Comparison of ENCODE assay signal across 17 mouse cellular contexts in genomic region chr16:91231781-91232469, GRCm38 (mm10). TPM values are rescaled to one million over a fixed set of nuclear protein-coding genes. Genes with fewer than 3 reads are reported as not detected.
A peak's percentile ranks its signal among the peaks of the same experiment; 100 is the strongest.
DNase-seq lines count a peak whose midpoint lies in the region; ATAC-seq and TF ChIP-seq lines count a peak whose summit lies in the region.
"Had no signal": no experiment of that assay in that cellular context is flagged by ENCODE, and none has a peak within 500 bp of the region (broad histone marks: within the 10 kb centered on the region; RNA-seq: fewer than 3 reads in every experiment).

No protein-coding gene starts in this region.

- ATAC-seq in embryonic facial prominence, embryonic 15.5 days (ENCODE audit: insufficient number of reproducible peaks, low FRiP score, low TSS enrichment, low read depth) = peak; percentile 34; the same call in 1 of the 2 replicates
- ATAC-seq in hindbrain, embryonic 13.5 days (ENCODE audit: low FRiP score) = peak; percentile 49; the same call in 1 of the 2 replicates
- peak; percentile 37; the same call in 1 of the 2 replicates for ATAC-seq in midbrain, embryonic 13.5 days
- no peak for ATAC-seq in erythroblast, adult 5-6 weeks (replicated peaks; ENCODE audit: low FRiP score, poor library complexity, severe bottlenecking)
- ATAC-seq: CD4-positive, CD25-positive, alpha-beta regulatory T cell, adult 4 months; Patski had no signal

- no peak overlapping the region for H3K27ac ChIP-seq in ES-Bruce4 (ENCODE audit: insufficient read depth, low read length)
- no peak overlapping the region for H3K27ac ChIP-seq in embryonic facial prominence, embryonic 15.5 days (replicated peaks)
- H3K27ac ChIP-seq in hindbrain, embryonic 13.5 days = no peak overlapping the region
- no peak overlapping the region for H3K27ac ChIP-seq in midbrain, embryonic 13.5 days
- H3K27ac ChIP-seq: left cerebral cortex, adult 2 months; liver, embryonic 15.5 days had no signal

- TF ChIP-seq POLR2A in ES-Bruce4 (IDR thresholded peaks at IDR 0.05; ENCODE audit: insufficient read depth, low read length) = no peak

- DNase-seq in kidney, adult 8-10 months = no peak
- DNase-seq in kidney, postnatal 4 days = no peak
- DNase-seq: cerebellum, adult 11-12 months; kidney, postnatal 25 days had no signal

- TF ChIP-seq CTCF in ES-Bruce4 (IDR thresholded peaks at IDR 0.05; ENCODE audit: low read depth, low read length) = no peak

- H3K9me3 ChIP-seq in ES-Bruce4 (replicated peaks; ENCODE audit: control insufficient read depth, insufficient read depth, low read length, poor library complexity, severe bottlenecking) = no peaks in the 10 kb centered on the region
- H3K9me3 ChIP-seq in embryonic facial prominence, embryonic 15.5 days (replicated peaks) = no peaks in the 10 kb centered on the region
- H3K9me3 ChIP-seq in hindbrain, embryonic 13.5 days = no peaks in the 10 kb centered on the region
- H3K9me3 ChIP-seq in midbrain, embryonic 13.5 days = no peaks in the 10 kb centered on the region
- H3K9me3 ChIP-seq: liver, embryonic 15.5 days had no signal

- peak overlapping the region; percentile 68 for H3K9ac ChIP-seq in ES-Bruce4 (ENCODE audit: low read depth, poor library complexity, severe bottlenecking)
- H3K9ac ChIP-seq in embryonic facial prominence, embryonic 15.5 days = no peak overlapping the region
- no peak overlapping the region for H3K9ac ChIP-seq in hindbrain, embryonic 13.5 days
- H3K9ac ChIP-seq in midbrain, embryonic 13.5 days (replicated peaks) = no peak overlapping the region
- H3K9ac ChIP-seq: liver, embryonic 15.5 days had no signal

- WGBS in embryonic facial prominence, embryonic 15.5 days = 3% methylated on average over 26 of the region's 26 CpGs
- 3% methylated on average over 26 of the region's 26 CpGs for WGBS in hindbrain, embryonic 13.5 days
- WGBS in midbrain, embryonic 13.5 days = 4% methylated on average over 26 of the region's 26 CpGs

- H3K4me2 ChIP-seq in embryonic facial prominence, embryonic 15.5 days (replicated peaks) = peak overlapping the region; percentile 6; the same call in 1 of the 2 replicates
- peak overlapping the region; percentile 6; the same call in 1 of the 2 replicates for H3K4me2 ChIP-seq in hindbrain, embryonic 13.5 days
- peak overlapping the region; percentile 23 for H3K4me2 ChIP-seq in midbrain, embryonic 13.5 days (replicated peaks)
- H3K4me2 ChIP-seq: liver, embryonic 15.5 days had no signal

- no peak for TF ChIP-seq EP300 in ES-Bruce4 (IDR thresholded peaks at IDR 0.05; ENCODE audit: insufficient read depth, low read depth, low read length)

- H3K4me3 ChIP-seq in ES-Bruce4 (ENCODE audit: low read depth, low read length) = peak overlapping the region; percentile 39
- H3K4me3 ChIP-seq in embryonic facial prominence, embryonic 15.5 days (replicated peaks) = no peak overlapping the region
- H3K4me3 ChIP-seq in hindbrain, embryonic 13.5 days = no peak overlapping the region
- peak overlapping the region; percentile 8; the same call in 1 of the 2 replicates for H3K4me3 ChIP-seq in midbrain, embryonic 13.5 days (replicated peaks)
- H3K4me3 ChIP-seq: left cerebral cortex, adult 2 months; liver, embryonic 15.5 days had no signal

- peaks cover 7% of the 10 kb centered on the region for H3K4me1 ChIP-seq in ES-Bruce4 (ENCODE audit: control insufficient read depth, insufficient read depth, low read length)
- peaks cover 14% of the 10 kb centered on the region for H3K4me1 ChIP-seq in embryonic facial prominence, embryonic 15.5 days
- H3K4me1 ChIP-seq in hindbrain, embryonic 13.5 days (replicated peaks) = peaks cover 10% of the 10 kb centered on the region
- H3K4me1 ChIP-seq in midbrain, embryonic 13.5 days (replicated peaks) = peaks cover 35% of the 10 kb centered on the region

- no peaks in the 10 kb centered on the region for H3K27me3 ChIP-seq in ES-Bruce4 (ENCODE audit: control insufficient read depth, insufficient read depth, low read length, poor library complexity, severe bottlenecking)
- peaks cover 98% of the 10 kb centered on the region for H3K27me3 ChIP-seq in embryonic facial prominence, embryonic 15.5 days
- H3K27me3 ChIP-seq in hindbrain, embryonic 13.5 days = peaks cover 99% of the 10 kb centered on the region
- peaks cover 100% of the 10 kb centered on the region for H3K27me3 ChIP-seq in midbrain, embryonic 13.5 days

- H3K36me3 ChIP-seq in ES-Bruce4 (ENCODE audit: control insufficient read depth, insufficient read depth, low read length, poor library complexity, severe bottlenecking) = peaks cover 22% of the 10 kb centered on the region; the same call in 1 of the 2 replicates
- H3K36me3 ChIP-seq in embryonic facial prominence, embryonic 15.5 days = no peaks in the 10 kb centered on the region
- H3K36me3 ChIP-seq in hindbrain, embryonic 13.5 days = no peaks in the 10 kb centered on the region
- no peaks in the 10 kb centered on the region for H3K36me3 ChIP-seq in midbrain, embryonic 13.5 days
- H3K36me3 ChIP-seq: liver, embryonic 15.5 days had no signal

RNA-seq across cellular contexts. Expression of gene Olig2, which starts 6.7 kb away (rescaled TPM):
- 25.8 and 26.2 TPM in 2 replicates for polyA plus RNA-seq in ES-Bruce4 (2011; ENCODE audit: insufficient read depth, insufficient read length, low read depth, missing spikeins)
- 1.4 and 3.2 TPM in 2 replicates for polyA plus RNA-seq in embryonic facial prominence, embryonic 15.5 days (2015; fragmentation: Nextera tagmentation; extraction: Ambion mirVana)
- polyA plus RNA-seq in hindbrain, embryonic 13.5 days (2015; fragmentation: Nextera tagmentation; extraction: Ambion mirVana) = 4.0 and 4.4 TPM in 2 replicates
- 2.8 and 4.2 TPM in 2 replicates for polyA plus RNA-seq in midbrain, embryonic 13.5 days (2015; fragmentation: Nextera tagmentation; extraction: Ambion mirVana)
- not detected in 2 replicates for total RNA-seq in erythroblast, adult 5-6 weeks (2015; ENCODE audit: low replicate concordance)
- total RNA-seq in erythroblast, adult 5-6 weeks (2017; ENCODE audit: low replicate concordance) = not detected in 2 replicates
- total RNA-seq: adrenal gland, adult 18-20 months; heart, adult 8-10 months had no signal
- polyA plus RNA-seq: CD4-positive, CD25-positive, alpha-beta regulatory T cell, adult 4 months; liver, embryonic 15.5 days; Patski; stomach, embryonic 16.5 days had no signal

RNA-seq across cellular contexts. Expression of gene Olig1, which starts 37.6 kb away (rescaled TPM):
- 43.8 and 44.3 TPM in 2 replicates for polyA plus RNA-seq in ES-Bruce4 (2011; ENCODE audit: insufficient read depth, insufficient read length, low read depth, missing spikeins)
- 3.8 and 6.4 TPM in 2 replicates for polyA plus RNA-seq in embryonic facial prominence, embryonic 15.5 days (2015; fragmentation: Nextera tagmentation; extraction: Ambion mirVana)
- polyA plus RNA-seq in hindbrain, embryonic 13.5 days (2015; fragmentation: Nextera tagmentation; extraction: Ambion mirVana) = 21.4 and 29.2 TPM in 2 replicates
- polyA plus RNA-seq in midbrain, embryonic 13.5 days (2015; fragmentation: Nextera tagmentation; extraction: Ambion mirVana) = 11.3 and 12.6 TPM in 2 replicates
- not detected in 2 replicates for total RNA-seq in erythroblast, adult 5-6 weeks (2015; ENCODE audit: low replicate concordance)
- total RNA-seq in erythroblast, adult 5-6 weeks (2017; ENCODE audit: low replicate concordance) = not detected in 2 replicates
- total RNA-seq: heart, adult 8-10 months; megakaryocyte, adult 5-6 weeks had no signal
- polyA plus RNA-seq: CD4-positive, CD25-positive, alpha-beta regulatory T cell, adult 4 months; Patski had no signal

Comparison
In these comparisons a context has a peak if more than half of its experiments do, and no peak if none do; other contexts are left out.
1. H3K4me3 ChIP-seq: peak in ES-Bruce4 (single experiment) and midbrain, embryonic 13.5 days (single experiment); none in embryonic facial prominence, embryonic 15.5 days (single experiment) and hindbrain, embryonic 13.5 days (single experiment).
2. Peak in every context shown above with its lines, with median percentiles within 50 percentile points of each other: H3K4me2 ChIP-seq.